Mouse (Mus musculus) kidney, embryonic 15.5 days (tissue): ENCODE results near the gene Gucy2e. TPM values are rescaled to one million over a fixed set of nuclear protein-coding genes. Genes with fewer than 3 reads are reported as not detected.

Source experiments
- polyA plus RNA-seq: library from polyadenylated mRNA; unstranded; fragments of >200 nt; fragmentation: Nextera tagmentation; extraction: Ambion mirVana; gene quantifications from 2 replicates; pipeline ENCODE4 v1.2.1, GENCODE M21; 2015

Gucy2e gene
- polyA plus RNA-seq, 1 experiment from 2014 or later: 0.17 TPM

Other genes with a start within 250 kb of the Gucy2e start
- gene Pfas, start 228.6 kb downstream of the Gucy2e start, polyA plus RNA-seq: 43.9 and 45.9 TPM in 2 replicates
- 50.6 and 72.7 TPM in 2 replicates for gene Ctc1, start 221.1 kb downstream of the Gucy2e start, polyA plus RNA-seq
- gene Aurkb, start 191.4 kb downstream of the Gucy2e start, polyA plus RNA-seq: 164 and 175 TPM in 2 replicates
- gene Borcs6, start 177.3 kb downstream of the Gucy2e start, polyA plus RNA-seq: 7.4 and 8.7 TPM in 2 replicates
- gene Tmem107, start 166.2 kb downstream of the Gucy2e start, polyA plus RNA-seq: 60.8 and 64.3 TPM in 2 replicates
- 83.5 and 101 TPM in 2 replicates for gene Vamp2, start 148.5 kb downstream of the Gucy2e start, polyA plus RNA-seq
- 12.1 and 13.7 TPM in 2 replicates for gene Per1, start 141.8 kb downstream of the Gucy2e start, polyA plus RNA-seq
- gene Hes7, start 116.6 kb downstream of the Gucy2e start, polyA plus RNA-seq: 0.42 and 0.46 TPM in 2 replicates
- gene 9130213A22Rik, start 114.4 kb downstream of the Gucy2e start, polyA plus RNA-seq: 0.27 and 0.51 TPM in 2 replicates
- 0.60 and 1.3 TPM in 2 replicates for gene Aloxe3, start 111.1 kb downstream of the Gucy2e start, polyA plus RNA-seq
- 0.08 and 0.42 TPM in 2 replicates for gene Alox12b, start 80.0 kb downstream of the Gucy2e start, polyA plus RNA-seq
- 0.33 and 0.47 TPM in 2 replicates for gene Alox8, start 39.2 kb downstream of the Gucy2e start, polyA plus RNA-seq
- 23.0 and 23.9 TPM in 2 replicates for gene Cntrob, start 86.7 kb upstream of the Gucy2e start, polyA plus RNA-seq
- gene Trappc1, start 86.9 kb upstream of the Gucy2e start, polyA plus RNA-seq: 152 and 160 TPM in 2 replicates
- 2.9 and 3.5 TPM in 2 replicates for gene Kcnab3, start 89.2 kb upstream of the Gucy2e start, polyA plus RNA-seq
- gene Rnf227, start 103.4 kb upstream of the Gucy2e start, polyA plus RNA-seq: 16.6 and 17.1 TPM in 2 replicates
- 54.8 and 62.8 TPM in 2 replicates for gene Chd3, start 132.4 kb upstream of the Gucy2e start, polyA plus RNA-seq
- gene Naa38, start 158.5 kb upstream of the Gucy2e start, polyA plus RNA-seq: 153 and 155 TPM in 2 replicates
- 30.2 and 30.5 TPM in 2 replicates for gene Cyb5d1, start 158.6 kb upstream of the Gucy2e start, polyA plus RNA-seq
- gene Tmem88, start 161.2 kb upstream of the Gucy2e start, polyA plus RNA-seq: 41.9 and 44.3 TPM in 2 replicates
- 32.6 and 33.0 TPM in 2 replicates for gene Kdm6b, start 176.6 kb upstream of the Gucy2e start, polyA plus RNA-seq